Mouse (Mus musculus): ENCODE results near the gene Tmem52. TPM values are rescaled to one million over a fixed set of nuclear protein-coding genes. Genes with fewer than 3 reads are reported as not detected.

Gene Tmem52
- 0.23 and 0.36 TPM in 2 replicates for polyA plus RNA-seq (2012; rRNA removed)

GRCm38 (mm10) chr4:155468952-155469351 lies at the start of gene Tmem52:
Gene Tmem52, plus strand, starts transcription at chr4:155469114.

GRCm38 (mm10) chr4:155490990-155491504 lies 22.1 kb downstream of the Tmem52 start, which contains the start of gene Gnb1:
Gene Gnb1, plus strand, starts transcription at chr4:155491361.

Other genes starting within 250 kb of the Tmem52 start
- 38.4 and 44.7 TPM in 2 replicates for gene Ski, start 246.5 kb upstream of the Tmem52 start, polyA plus RNA-seq (2012; rRNA removed)
- 74.3 and 75.6 TPM in 2 replicates for gene Faap20, start 219.3 kb upstream of the Tmem52 start, polyA plus RNA-seq (2012; rRNA removed)
- gene Prkcz, start 107.8 kb upstream of the Tmem52 start, polyA plus RNA-seq (2012; rRNA removed): 58.1 and 62.0 TPM in 2 replicates
- gene Gabrd, start 71.0 kb upstream of the Tmem52 start, polyA plus RNA-seq (2012; rRNA removed): 0.39 and 0.74 TPM in 2 replicates
- 5.6 and 6.5 TPM in 2 replicates for gene Cfap74, start 59.9 kb upstream of the Tmem52 start, polyA plus RNA-seq (2012; rRNA removed)
- gene Gnb1, start 22.2 kb downstream of the Tmem52 start, polyA plus RNA-seq (2012; rRNA removed): 708 and 773 TPM in 2 replicates
- 80.8 and 92.1 TPM in 2 replicates for gene Nadk, start 93.3 kb downstream of the Tmem52 start, polyA plus RNA-seq (2012; rRNA removed)
- 15.5 and 15.9 TPM in 2 replicates for gene Slc35e2, start 132.3 kb downstream of the Tmem52 start, polyA plus RNA-seq (2012; rRNA removed)
- 56.1 and 63.3 TPM in 2 replicates for gene Cdk11b, start 155.7 kb downstream of the Tmem52 start, polyA plus RNA-seq (2012; rRNA removed)
- not detected in 2 replicates for gene Gm10563, start 176.3 kb downstream of the Tmem52 start, polyA plus RNA-seq (2012; rRNA removed)
- 9.1 and 13.0 TPM in 2 replicates for gene Mmp23, start 184.3 kb downstream of the Tmem52 start, polyA plus RNA-seq (2012; rRNA removed)
- gene Mib2, start 200.1 kb downstream of the Tmem52 start, polyA plus RNA-seq (2012; rRNA removed): 91.5 and 97.1 TPM in 2 replicates
- 22.4 and 26.6 TPM in 2 replicates for gene Fndc10, start 225.2 kb downstream of the Tmem52 start, polyA plus RNA-seq (2012; rRNA removed)
- gene Ssu72, start 235.7 kb downstream of the Tmem52 start, polyA plus RNA-seq (2012; rRNA removed): 122 and 133 TPM in 2 replicates

All from central nervous system, embryonic 14 days (tissue).